Mouse (Mus musculus) gastrocnemius, postnatal 14 days (tissue): ENCODE measurements at regions not wholly inside any gene's neighbourhood (a gene's known extent, or its start where the extent isn't known, plus 50 kb on each side); places are given as distances from the start of the nearest gene placed in this dataset.
A peak's percentile ranks its signal among the peaks of the same experiment; 100 is the strongest.

ENCODE experiments used
- DNase-seq: peaks from one replicate; pipeline ENCODE4 v3.0.0; 2021; ENCODE audit warnings: mixed read lengths
- intact Hi-C: fragments of 180-260 bp; cut with DNase I; formaldehyde crosslinking; loops from one replicate; pipeline ENCODE4 v1.15.1; 2025; ENCODE audit warnings: low total_unique reads

- DNase-seq = no peak
- intact Hi-C loops = no loop called here
Measured at GRCm38 (mm10) chr14:123219590-123219989, 235.8 kb upstream of the Tmtc4 start.

- intact Hi-C loops = no loop called here
- DNase-seq = no peak
Measured at GRCm38 (mm10) chr14:123210241-123210640, 226.4 kb upstream of the Tmtc4 start.

GRCm38 (mm10) chr14:123202848-123203247 is 219.0 kb upstream of the Tmtc4 start:
- intact Hi-C loops = no loop called here
- DNase-seq = no peak

- no peak for DNase-seq
Measured at GRCm38 (mm10) chr14:123202313-123202712, 218.5 kb upstream of the Tmtc4 start.

GRCm38 (mm10) chr14:123201426-123202274 is 217.8 kb upstream of the Tmtc4 start:
- peak; percentile 33 for DNase-seq
- intact Hi-C loops = no loop called here

More at GRCm38 (mm10) chr14:123202313-123202712, 218.5 kb upstream of the Tmtc4 start:
- intact Hi-C loops = no loop called here

GRCm38 (mm10) chr14:123199111-123199510 is 215.3 kb upstream of the Tmtc4 start:
- intact Hi-C loops = no loop called here
- DNase-seq = no peak

- no peak for DNase-seq
- intact Hi-C loops = no loop called here
Measured at GRCm38 (mm10) chr14:123192574-123192973, 208.7 kb upstream of the Tmtc4 start.

- intact Hi-C loops = no loop called here
- DNase-seq = no peak
Measured at GRCm38 (mm10) chr14:123190729-123191128, 206.9 kb upstream of the Tmtc4 start.

GRCm38 (mm10) chr14:123187270-123188058 is 203.6 kb upstream of the Tmtc4 start:
- intact Hi-C loops = no loop called here
- DNase-seq = no peak

- intact Hi-C loops = no loop called here
- DNase-seq = no peak
Measured at GRCm38 (mm10) chr14:123173183-123173582, 189.3 kb upstream of the Tmtc4 start.

GRCm38 (mm10) chr14:123171865-123172264 is 188.0 kb upstream of the Tmtc4 start:
- DNase-seq = no peak

GRCm38 (mm10) chr14:123163842-123164241 is 180.0 kb upstream of the Tmtc4 start:
- DNase-seq = no peak
- intact Hi-C loops = no loop called here

More at GRCm38 (mm10) chr14:123171865-123172264, 188.0 kb upstream of the Tmtc4 start:
- intact Hi-C loops = no loop called here

- intact Hi-C loops = no loop called here
Measured at GRCm38 (mm10) chr14:123143489-123144046, 159.7 kb upstream of the Tmtc4 start.

GRCm38 (mm10) chr14:123138743-123139705 is 155.2 kb upstream of the Tmtc4 start:
- intact Hi-C loops = no loop called here
- no peak for DNase-seq

More at GRCm38 (mm10) chr14:123143489-123144046, 159.7 kb upstream of the Tmtc4 start:
- DNase-seq = no peak

- intact Hi-C loops = no loop called here
- no peak for DNase-seq
Measured at GRCm38 (mm10) chr14:123133979-123134378, 150.1 kb upstream of the Tmtc4 start.

GRCm38 (mm10) chr14:123120361-123120760 is 136.5 kb upstream of the Tmtc4 start:
- DNase-seq = no peak
- intact Hi-C loops = no loop called here

- intact Hi-C loops = no loop called here
- no peak for DNase-seq
Measured at GRCm38 (mm10) chr14:123116337-123116736, 132.5 kb upstream of the Tmtc4 start.

GRCm38 (mm10) chr14:123110533-123110932 is 126.7 kb upstream of the Tmtc4 start:
- intact Hi-C loops = no loop called here
- no peak for DNase-seq

GRCm38 (mm10) chr14:123100371-123100770 is 116.5 kb upstream of the Tmtc4 start:
- intact Hi-C loops = no loop called here
- DNase-seq = no peak
